ENCODE assay signal across 8 mouse cellular contexts in genomic region chr10:75106940-75107381, GRCm38 (mm10). TPM values are rescaled to one million over a fixed set of nuclear protein-coding genes. Genes with fewer than 3 reads are reported as not detected.
DNase-seq lines count a peak whose midpoint lies in the region; ATAC-seq and TF ChIP-seq lines count a peak whose summit lies in the region.

No protein-coding gene starts in this region.

- no peak for TF ChIP-seq CTCF in lung, embryonic 14.5 days (IDR thresholded peaks at IDR 0.05; ENCODE audit: low read depth)

- H3K4me2 ChIP-seq in lung, embryonic 14.5 days, result no peak overlapping the region
- 0 out of 2 replicates have a peak overlapping the region, but pooled peaks have one; percentile 10 for H3K4me2 ChIP-seq in embryonic facial prominence, embryonic 15.5 days (replicated peaks)
- H3K4me2 ChIP-seq in stomach, embryonic 15.5 days, result no peak overlapping the region

- DNase-seq in lung, embryonic 14.5 days, result peak; percentile 26
- DNase-seq in lung, postnatal 14 days, result no peak
- DNase-seq in kidney, postnatal 25 days, result peak; percentile 19 to 43
- DNase-seq in layer of hippocampus, adult 8-10 months (ENCODE audit: low spot score in 2 of 2), result no peak
- DNase-seq in lung, adult 18-20 months, result no peak
- DNase-seq in layer of hippocampus, postnatal 14 days (ENCODE audit: low spot score in 2 of 2), result no peak

- 18% methylated on average over 5 of the region's 5 CpGs for WGBS in lung, embryonic 14.5 days
- 9% methylated on average over 5 of the region's 5 CpGs for WGBS in embryonic facial prominence, embryonic 15.5 days
- 18% methylated on average over 5 of the region's 5 CpGs for WGBS in stomach, embryonic 15.5 days

- H3K9me3 ChIP-seq in lung, embryonic 14.5 days (ENCODE audit: low read depth, low read length), result no peaks in the 10 kb centered on the region
- no peaks in the 10 kb centered on the region for H3K9me3 ChIP-seq in embryonic facial prominence, embryonic 15.5 days (replicated peaks)
- H3K9me3 ChIP-seq in stomach, embryonic 15.5 days, result no peaks in the 10 kb centered on the region

- H3K4me1 ChIP-seq in lung, embryonic 14.5 days (ENCODE audit: insufficient read depth), result peaks cover 33% of the 10 kb centered on the region
- H3K4me1 ChIP-seq in embryonic facial prominence, embryonic 15.5 days, result peaks cover 53% of the 10 kb centered on the region
- peaks cover 33% of the 10 kb centered on the region for H3K4me1 ChIP-seq in stomach, embryonic 15.5 days

- ATAC-seq in lung, embryonic 14.5 days (ENCODE audit: insufficient read depth), result no peak
- no peak for ATAC-seq in embryonic facial prominence, embryonic 15.5 days (ENCODE audit: insufficient number of reproducible peaks, low FRiP score, low TSS enrichment, low read depth)
- no peak for ATAC-seq in stomach, embryonic 15.5 days (ENCODE audit: insufficient read depth, low FRiP score, low read depth)

- no peaks in the 10 kb centered on the region for H3K27me3 ChIP-seq in lung, embryonic 14.5 days (ENCODE audit: insufficient read depth, low read length)
- H3K27me3 ChIP-seq in embryonic facial prominence, embryonic 15.5 days, result no peaks in the 10 kb centered on the region
- no peaks in the 10 kb centered on the region for H3K27me3 ChIP-seq in stomach, embryonic 15.5 days (replicated peaks)

- H3K9ac ChIP-seq in lung, embryonic 14.5 days, result no peak overlapping the region
- H3K9ac ChIP-seq in embryonic facial prominence, embryonic 15.5 days, result no peak overlapping the region
- no peak overlapping the region for H3K9ac ChIP-seq in stomach, embryonic 15.5 days

- peak overlapping the region; percentile 46; the same call in 1 of the 2 replicates for H3K27ac ChIP-seq in lung, embryonic 14.5 days (ENCODE audit: low read depth)
- H3K27ac ChIP-seq in embryonic facial prominence, embryonic 15.5 days (replicated peaks), result peak overlapping the region; percentile 34; the same call in 1 of the 2 replicates
- peak overlapping the region; percentile 27 for H3K27ac ChIP-seq in stomach, embryonic 15.5 days

- H3K4me3 ChIP-seq in lung, embryonic 14.5 days (ENCODE audit: low read depth, low read length), result no peak overlapping the region
- H3K4me3 ChIP-seq in embryonic facial prominence, embryonic 15.5 days (replicated peaks), result no peak overlapping the region
- no peak overlapping the region for H3K4me3 ChIP-seq in stomach, embryonic 15.5 days (replicated peaks)

- H3K36me3 ChIP-seq in lung, embryonic 14.5 days (ENCODE audit: insufficient read depth), result no peaks in the 10 kb centered on the region
- no peaks in the 10 kb centered on the region for H3K36me3 ChIP-seq in embryonic facial prominence, embryonic 15.5 days
- H3K36me3 ChIP-seq in stomach, embryonic 15.5 days, result no peaks in the 10 kb centered on the region

RNA-seq across cellular contexts. Expression of gene Bcr, which starts 46.6 kb away (rescaled TPM):
- polyA plus RNA-seq in lung, embryonic 14.5 days (2014; fragmentation: Nextera tagmentation; extraction: Ambion mirVana), result 10.9 and 11.5 TPM in 2 replicates
- 7.5 and 9.2 TPM in 2 replicates for polyA plus RNA-seq in embryonic facial prominence, embryonic 15.5 days (2015; fragmentation: Nextera tagmentation; extraction: Ambion mirVana)
- polyA plus RNA-seq in stomach, embryonic 15.5 days (2015; fragmentation: Nextera tagmentation; extraction: Ambion mirVana), result 7.5 and 8.9 TPM in 2 replicates
- total RNA-seq in layer of hippocampus, adult 8-10 months (2022), result 100 to 1,000 TPM in 2 of 4 experiments, 10 to 100 TPM in 2; 96.5 to 140 (median 115) TPM
- 10 to 100 TPM; 75.0 to 83.2 TPM for total RNA-seq in layer of hippocampus, postnatal 14 days (2021)

Comparison
In these comparisons a context has a peak if more than half of its experiments do, and no peak if none do; other contexts are left out.
1. DNase-seq: peak in lung, embryonic 14.5 days (single experiment) and kidney, postnatal 25 days (2 of 2); none in lung, postnatal 14 days (single experiment), layer of hippocampus, adult 8-10 months (0 of 2), lung, adult 18-20 months (0 of 2) and layer of hippocampus, postnatal 14 days (0 of 2).
2. Peak in every context shown above with its lines, with median percentiles within 50 percentile points of each other: H3K27ac ChIP-seq.